Mouse (Mus musculus) left cerebral cortex, adult 2 months (tissue): Measurements from ENCODE around the gene Mterf1a. TPM values are rescaled to one million over a fixed set of nuclear protein-coding genes. Genes with fewer than 3 reads are reported as not detected.
"Not testable (repeated sequence)": the region's sequence is repeated elsewhere in the genome, so short reads cannot be mapped to it uniquely, and the experiment has no call there.

Source experiments
- DNase-seq, 2 experiments: peaks; one replicate each; pipeline ENCODE4 v3.0.0; 2021 to 2022; ENCODE audit warnings: low spot score in 2 of 2, mixed read lengths in 1 of 2; ENCODE audit errors: extremely low spot score in 1 of 2
- H3K27ac ChIP-seq: fragments of 200-600 bp; 2 replicates; pipeline ENCODE4 v1.8.1; 2022
- H3K4me3 ChIP-seq: fragments of 200-600 bp; 2 replicates; pipeline ENCODE4 v1.8.1; 2022
- CTCF ChIP-seq: fragments of 200-600 bp; IDR thresholded peaks from 2 replicates; pipeline ENCODE4 v1.8.1; 2022; ENCODE audit warnings: antibody characterized with exemption, mild to moderate bottlenecking, moderate library complexity
- intact Hi-C: fragments of 180-260 bp; cut with DNase I; formaldehyde crosslinking; loops from one replicate; pipeline ENCODE4 v1.15.1; 2025
- long read RNA-seq, 2 experiments: library from polyadenylated mRNA; stranded (forward); transcript quantifications; one replicate each; pipeline ENCODE4 v2.0.0; 2021; ENCODE audit warnings: borderline mapping rate in 2 of 2
- total RNA-seq, 2 experiments: library from RNA; stranded (reverse); gene quantifications; 2 replicates each; pipeline ENCODE4 v1.2.3; 2021

Mterf1a gene
- total RNA-seq: 1 to 10 TPM; 8.4 to 9.1 TPM
- long read RNA-seq, experiment 1, transcript Mterf1a-201 (2 exons, 1,376 nt): major isoform, 5 of 12 reads
- long read RNA-seq, experiment 1, partial matches to known transcripts: 2 of 12 reads
- long read RNA-seq, experiment 1, other reads (novel, unspliced or antisense): 1 of 12 reads
- long read RNA-seq, experiment 2, transcript Mterf1a-203 (1 exons, 1,790 nt): major isoform, 6 of 8 reads
- long read RNA-seq, experiment 2, partial matches to known transcripts: 0 of 8 reads
- long read RNA-seq, experiment 2, other reads (novel, unspliced or antisense): 0 of 8 reads

DNA sequence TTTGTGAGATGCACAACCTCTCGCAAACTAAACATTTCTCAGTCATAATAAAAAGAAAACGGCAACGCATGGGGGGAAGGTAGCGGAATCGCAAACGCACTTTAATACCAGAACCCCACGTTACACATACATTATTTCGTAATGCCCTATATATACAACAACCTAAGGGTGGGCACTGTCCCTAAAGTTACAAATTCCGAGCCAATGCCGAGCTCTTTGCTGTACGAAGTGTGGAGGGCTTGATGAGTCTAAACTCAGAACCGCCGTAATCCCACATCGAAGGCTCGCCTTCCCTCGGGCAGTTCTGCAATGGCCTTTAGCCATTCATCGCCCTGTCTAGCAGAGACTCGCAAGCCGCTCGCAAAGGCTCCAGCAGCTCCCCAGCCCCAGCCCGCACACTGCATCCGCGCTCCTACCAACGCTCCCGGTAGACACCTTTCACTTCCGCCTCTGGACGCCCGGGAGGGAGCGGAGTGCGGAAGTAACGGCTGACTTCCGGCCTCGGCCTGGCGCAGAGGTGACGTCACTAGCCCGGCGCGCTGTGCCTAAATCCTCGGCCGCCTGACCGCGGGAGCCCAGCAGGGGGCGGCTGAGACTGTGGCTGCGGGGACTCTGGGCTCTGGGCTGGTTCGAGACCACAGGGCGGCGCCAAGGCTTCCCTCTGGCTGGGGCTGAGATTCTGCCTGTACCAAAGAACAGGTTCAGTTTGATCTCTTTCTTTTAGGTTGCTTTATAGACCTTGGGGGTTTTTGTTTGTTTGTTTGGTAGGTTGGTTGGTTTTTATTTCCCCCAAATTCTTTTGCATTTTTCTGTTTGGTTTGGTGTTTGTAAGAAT lies at the start of gene Mterf1a:
Gene Mterf1a (minus strand): TSS at position 475 of the 835 bp plus-strand sequence.
- peak within 1 kb of the TSS; percentile 51 for H3K4me3 ChIP-seq
- DNase-seq: peak; percentile 13 to 26
- H3K27ac ChIP-seq, intact Hi-C loops: not testable (repeated sequence)
- TF ChIP-seq CTCF: peak; percentile 21

DNA sequence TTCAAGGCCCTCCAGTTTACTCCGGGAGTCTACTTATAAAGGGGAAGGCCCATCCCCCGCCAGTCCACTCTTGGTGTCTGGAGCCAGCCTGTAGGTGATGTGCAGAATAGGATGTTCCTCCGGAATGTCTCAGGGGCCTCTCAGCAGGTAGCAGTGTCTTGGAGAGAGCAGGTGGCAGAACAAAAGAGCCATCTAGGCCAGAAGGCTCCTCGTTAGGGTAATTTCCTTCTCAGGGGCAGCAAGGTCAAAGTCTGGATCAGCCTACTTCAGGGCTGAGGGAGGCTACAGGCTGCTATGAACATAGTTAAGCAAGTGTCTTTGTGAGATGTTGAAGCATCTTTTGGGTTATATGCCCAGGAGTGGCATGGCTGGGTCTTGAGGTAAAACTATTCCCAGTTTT lies 49.4 kb upstream of the Mterf1a start:
- DNase-seq, intact Hi-C loops, H3K4me3 ChIP-seq, H3K27ac ChIP-seq: not testable (repeated sequence)

DNA sequence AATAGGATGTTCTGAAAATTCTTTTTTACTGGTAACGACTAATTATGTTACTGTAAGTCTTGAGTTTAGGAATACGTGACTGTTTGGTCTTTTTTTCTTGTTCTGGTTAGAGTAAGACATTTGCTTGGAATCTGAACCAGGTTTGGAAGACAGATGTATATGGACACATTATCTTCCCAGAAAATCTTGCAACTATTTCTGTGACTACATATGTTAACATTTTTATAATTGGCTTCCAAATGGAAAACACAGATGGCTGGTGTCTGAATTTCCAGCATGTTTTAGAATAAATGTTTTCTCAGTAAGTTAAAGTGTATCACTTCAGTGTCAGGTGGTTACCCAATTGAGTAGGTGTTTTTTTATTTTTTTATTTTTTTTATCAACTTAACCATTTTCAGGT lies 47.5 kb upstream of the Mterf1a start:
- intact Hi-C loops: no loop called here
- Histone ChIP-seq H3K4me3 (no peak overlapping the region), H3K27ac (no peak overlapping the region)
- DNase-seq: no peak
- no peak for TF ChIP-seq CTCF

DNA sequence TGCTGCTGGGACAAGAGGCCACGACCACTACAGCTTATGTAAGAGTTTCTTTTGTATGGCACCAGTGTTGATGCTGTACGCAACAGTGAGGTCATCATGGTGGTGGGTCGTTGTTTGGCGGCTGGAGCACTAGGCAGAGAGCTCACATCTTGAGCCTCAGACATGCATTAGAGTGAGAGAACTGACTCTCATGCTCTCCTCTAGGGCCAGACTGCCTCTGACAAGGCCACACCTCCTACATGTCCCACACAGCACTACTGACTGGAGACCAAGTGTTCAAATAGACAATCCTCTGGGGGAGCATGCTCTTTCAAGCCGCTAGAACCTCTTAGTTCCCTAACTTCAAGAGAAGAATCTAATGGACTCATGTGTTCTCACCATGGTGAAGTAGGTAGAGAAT lies 45.6 kb upstream of the Mterf1a start:
- H3K27ac ChIP-seq: no peak overlapping the region
- no peak for DNase-seq
- TF ChIP-seq CTCF: no peak
- intact Hi-C loops: no loop called here
- H3K4me3 ChIP-seq: no peak overlapping the region

DNA sequence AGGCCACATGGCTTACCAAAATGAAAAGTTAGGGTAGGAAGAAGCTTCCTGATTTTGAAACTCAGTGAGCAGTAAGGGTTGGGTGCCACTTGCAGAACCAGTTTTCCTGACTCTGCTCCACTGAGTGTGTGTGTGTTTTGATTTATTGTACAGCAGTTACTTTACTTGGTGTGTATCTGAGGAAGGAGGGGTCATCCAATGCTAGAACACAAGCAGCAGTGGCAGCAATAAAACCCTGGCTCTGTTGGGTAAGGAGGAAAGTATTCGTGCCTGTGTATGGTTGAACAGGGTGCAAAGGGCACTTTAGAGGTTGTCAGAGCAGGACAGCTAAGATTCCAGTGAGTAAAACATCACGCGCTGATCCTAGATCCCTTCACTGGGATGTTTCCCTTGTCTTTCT lies 45.2 kb upstream of the Mterf1a start:
- TF ChIP-seq CTCF: no peak
- DNase-seq: no peak
- H3K27ac ChIP-seq: no peak overlapping the region
- H3K4me3 ChIP-seq: no peak overlapping the region
- intact Hi-C loops: no loop called here

DNA sequence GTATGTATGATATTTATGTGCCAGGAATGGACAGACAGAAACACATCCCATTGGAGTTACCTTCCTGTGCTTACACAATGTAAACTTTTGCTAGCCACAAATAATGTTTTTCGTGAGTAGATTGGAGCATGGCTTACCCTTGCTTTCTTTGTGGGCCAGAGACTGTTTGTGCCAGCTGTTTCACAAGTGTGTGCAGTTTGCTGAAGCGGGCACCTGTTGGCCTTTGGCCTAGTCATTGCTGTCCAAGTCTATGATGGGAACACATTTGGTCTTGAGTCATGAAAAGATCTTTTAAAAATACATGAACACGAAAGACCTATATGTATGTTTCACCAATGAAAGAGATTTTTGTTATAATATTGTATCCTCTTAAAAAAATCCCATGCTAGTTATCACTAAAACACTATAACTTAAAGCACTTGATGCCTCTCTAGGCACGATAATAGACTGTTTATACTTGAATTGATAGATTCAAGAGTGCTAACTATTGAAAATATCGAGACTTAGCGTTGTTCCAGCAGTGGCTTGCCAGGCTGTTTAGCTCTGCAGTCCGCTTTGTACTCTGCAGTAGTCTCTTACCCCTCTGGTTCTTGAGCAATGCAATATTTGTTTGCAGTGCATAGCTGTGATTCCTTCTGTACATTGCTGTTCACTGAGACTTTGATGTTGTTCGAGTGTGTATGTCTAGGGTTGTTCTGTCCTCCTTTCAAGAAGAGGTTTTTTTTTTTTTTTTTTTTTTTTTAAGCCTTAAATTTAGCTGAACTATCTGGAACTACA lies 42.2 kb upstream of the Mterf1a start:
- intact Hi-C loops: no loop called here
- TF ChIP-seq CTCF: no peak
- Histone ChIP-seq H3K27ac (no peak overlapping the region), H3K4me3 (no peak overlapping the region)
- no peak for DNase-seq

DNA sequence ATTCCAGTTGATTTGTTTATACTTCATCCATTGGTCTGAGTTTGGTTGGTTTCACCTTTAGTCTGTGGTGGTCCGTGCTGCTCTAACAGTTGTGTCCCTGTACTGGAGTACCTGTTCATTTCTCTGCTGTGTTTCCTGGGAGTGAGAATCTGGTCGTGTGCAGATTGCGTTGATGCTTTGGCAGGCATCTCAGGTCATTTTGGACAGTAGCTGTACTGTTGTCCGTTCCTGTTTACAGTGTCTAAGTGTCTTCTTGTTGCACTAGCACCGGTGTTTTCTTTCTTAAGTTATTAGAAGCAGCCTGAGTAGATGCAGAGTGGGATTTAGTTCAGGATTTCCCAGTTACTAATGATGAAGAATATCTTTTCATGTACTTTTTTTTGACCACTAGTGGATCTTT lies 41.5 kb upstream of the Mterf1a start:
- no peak for DNase-seq
- H3K4me3 ChIP-seq: no peak overlapping the region
- no peak overlapping the region for H3K27ac ChIP-seq
- no peak for TF ChIP-seq CTCF
- intact Hi-C loops: no loop called here

DNA sequence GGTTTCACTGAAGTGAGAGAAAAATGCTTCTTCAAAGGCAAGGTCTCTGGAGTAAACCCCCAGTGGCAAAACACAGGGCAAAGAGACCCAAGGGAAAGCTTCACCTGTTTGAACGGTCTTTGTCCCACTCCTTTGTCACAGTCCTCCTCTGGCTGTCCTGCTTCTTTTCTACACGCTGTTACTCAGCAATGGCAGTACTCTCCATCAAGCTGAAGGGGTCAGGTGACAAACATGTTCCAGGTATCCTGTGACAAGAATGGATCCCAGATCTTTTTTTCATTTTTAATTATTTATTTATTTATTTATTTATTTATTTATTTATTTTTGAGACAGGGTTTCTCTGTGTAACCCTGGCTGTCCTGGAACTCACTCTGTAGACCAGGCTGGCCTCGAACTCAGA lies 39.8 kb upstream of the Mterf1a start:
- Histone ChIP-seq H3K4me3 (no peak overlapping the region), H3K27ac (no peak overlapping the region)
- intact Hi-C loops: no loop called here
- no peak for TF ChIP-seq CTCF
- no peak for DNase-seq

DNA sequence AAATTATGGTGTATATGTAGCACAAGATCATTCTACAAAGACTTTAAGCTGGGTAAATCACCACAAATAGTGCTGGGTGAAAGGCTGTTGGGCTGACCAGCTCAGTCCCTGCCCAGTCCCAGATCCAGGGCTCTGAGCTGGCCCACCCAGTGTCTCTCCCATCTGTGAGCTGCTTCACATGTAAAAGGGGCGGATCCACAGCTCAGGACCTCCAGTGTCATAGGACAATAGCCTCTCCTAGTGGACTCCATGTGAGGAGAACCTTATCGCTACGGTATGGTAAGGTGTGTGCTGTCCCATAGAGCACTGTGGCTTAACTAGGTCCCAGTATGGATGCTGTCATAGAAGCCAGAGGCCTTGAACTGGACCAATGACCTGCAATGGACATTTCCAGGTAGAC lies 37.9 kb upstream of the Mterf1a start:
- DNase-seq: no peak
- TF ChIP-seq CTCF: no peak
- Histone ChIP-seq H3K4me3 (no peak overlapping the region), H3K27ac (no peak overlapping the region)
- intact Hi-C loops: no loop called here

DNA sequence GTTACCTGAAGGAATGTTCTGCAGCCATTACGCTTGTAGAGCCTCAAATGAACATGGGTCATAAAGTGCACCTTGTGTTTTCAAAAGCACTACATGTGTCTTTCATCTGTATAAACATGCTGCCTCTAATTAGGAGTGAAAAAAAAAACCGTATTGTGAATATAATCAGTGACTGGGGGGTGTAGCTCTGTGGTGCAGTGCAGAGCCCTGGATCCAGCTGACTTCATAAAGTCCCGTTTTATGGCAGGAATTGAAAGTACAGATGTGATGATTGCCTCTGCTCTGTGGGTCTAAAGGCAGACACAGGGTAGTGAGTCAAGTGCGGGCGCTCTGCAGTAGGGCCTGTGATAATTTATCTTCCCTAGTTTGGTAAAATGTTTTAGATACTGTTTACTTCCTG lies 37.0 kb upstream of the Mterf1a start:
- intact Hi-C loops: no loop called here
- Histone ChIP-seq H3K27ac (no peak overlapping the region), H3K4me3 (no peak overlapping the region)
- TF ChIP-seq CTCF: no peak
- no peak for DNase-seq

DNA sequence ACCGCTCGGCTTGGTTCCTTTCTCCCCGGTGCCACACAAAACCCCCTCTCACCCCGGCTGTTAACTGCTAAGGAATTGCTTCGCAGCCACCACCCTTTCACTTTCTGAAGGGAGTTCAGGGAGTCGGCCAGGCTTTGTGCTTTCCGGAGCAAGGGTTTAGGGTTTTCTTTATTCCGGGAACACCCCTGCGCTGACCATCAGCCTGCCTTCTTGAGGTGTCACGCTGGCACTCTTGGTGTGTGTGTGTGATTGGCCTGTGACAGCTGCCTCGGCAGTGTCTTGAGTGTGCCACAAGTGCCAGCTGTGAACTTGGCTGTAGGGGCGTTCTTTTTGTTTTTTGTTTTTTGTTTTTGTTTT lies 34.9 kb upstream of the Mterf1a start:
- TF ChIP-seq CTCF: no peak
- intact Hi-C loops: no loop called here
- DNase-seq: peak in 1 of 2 experiments; percentile 18
- no peak overlapping the region for H3K27ac ChIP-seq
- peak overlapping the region; percentile 87 for H3K4me3 ChIP-seq
